ENCODE assay signal across 11 mouse cellular contexts in the genomic region with DNA sequence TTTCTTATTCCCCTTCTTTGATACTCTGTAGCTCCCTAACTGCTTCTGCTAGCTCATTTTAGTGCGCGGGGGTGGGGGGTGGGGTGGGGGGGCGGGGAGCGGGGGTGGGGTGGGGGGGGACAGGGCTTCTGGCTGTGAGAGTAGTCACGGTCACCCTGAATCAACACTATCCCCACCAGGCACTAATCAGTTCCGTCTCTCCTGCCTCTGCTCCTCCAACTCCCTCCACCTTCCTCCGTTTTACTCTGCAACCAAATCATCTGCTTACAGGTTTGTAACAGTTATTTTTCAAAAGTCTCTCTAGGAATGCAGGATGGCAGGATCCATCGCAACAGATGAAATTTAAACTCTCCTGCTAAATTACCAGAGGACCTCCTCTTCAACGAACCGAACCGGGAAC.
DNase-seq lines count a peak whose midpoint lies in the region; ATAC-seq and TF ChIP-seq lines count a peak whose summit lies in the region.
"Had no signal": no experiment of that assay in that cellular context is flagged by ENCODE, and none has a peak within 500 bp of the region (broad histone marks: within the 10 kb centered on the region; RNA-seq: fewer than 3 reads in every experiment).

No protein-coding gene starts in this region.

- no peaks in the 10 kb centered on the region for H3K36me3 ChIP-seq in heart, embryonic 13.5 days
- no peaks in the 10 kb centered on the region for H3K36me3 ChIP-seq in midbrain, embryonic 12.5 days
- no peaks in the 10 kb centered on the region for H3K36me3 ChIP-seq in midbrain, embryonic 13.5 days
- no peaks in the 10 kb centered on the region for H3K36me3 ChIP-seq in intestine, postnatal 0 days (ENCODE audit: control insufficient read depth, insufficient read depth)
- H3K36me3 ChIP-seq in stomach, embryonic 14.5 days (ENCODE audit: control insufficient read depth, insufficient read depth, low read length) = no peaks in the 10 kb centered on the region

- H3K4me2 ChIP-seq in heart, embryonic 13.5 days = peak overlapping the region; percentile 71
- H3K4me2 ChIP-seq in midbrain, embryonic 12.5 days (replicated peaks) = peak overlapping the region; percentile 6; the same call in 1 of the 2 replicates
- no peak overlapping the region for H3K4me2 ChIP-seq in midbrain, embryonic 13.5 days (replicated peaks)
- H3K4me2 ChIP-seq in intestine, postnatal 0 days (replicated peaks; ENCODE audit: low read depth) = peak overlapping the region; percentile 51
- peak overlapping the region; percentile 34 for H3K4me2 ChIP-seq in stomach, embryonic 14.5 days (replicated peaks; ENCODE audit: low read depth, low read length)

- WGBS in heart, embryonic 13.5 days = 4% methylated on average over 11 of the region's 11 CpGs
- WGBS in midbrain, embryonic 12.5 days = 27% methylated on average over 11 of the region's 11 CpGs
- WGBS in midbrain, embryonic 13.5 days = 30% methylated on average over 11 of the region's 11 CpGs
- WGBS in intestine, postnatal 0 days = 12% methylated on average over 11 of the region's 11 CpGs
- 9% methylated on average over 11 of the region's 11 CpGs for WGBS in stomach, embryonic 14.5 days

- H3K4me3 ChIP-seq in heart, embryonic 13.5 days = peak overlapping the region; percentile 39
- no peak overlapping the region for H3K4me3 ChIP-seq in midbrain, embryonic 12.5 days
- H3K4me3 ChIP-seq in midbrain, embryonic 13.5 days (replicated peaks) = no peak overlapping the region
- no peak overlapping the region for H3K4me3 ChIP-seq in intestine, postnatal 0 days (ENCODE audit: low read depth, low read length)
- H3K4me3 ChIP-seq in stomach, embryonic 14.5 days (ENCODE audit: low read depth, low read length) = no peak overlapping the region
- H3K4me3 ChIP-seq: layer of hippocampus, adult 2 months had no signal

- no peak overlapping the region for H3K27ac ChIP-seq in heart, embryonic 13.5 days (replicated peaks)
- no peak overlapping the region for H3K27ac ChIP-seq in midbrain, embryonic 12.5 days (replicated peaks)
- no peak overlapping the region for H3K27ac ChIP-seq in midbrain, embryonic 13.5 days
- no peak overlapping the region for H3K27ac ChIP-seq in intestine, postnatal 0 days (ENCODE audit: low read depth, low read length)
- no peak overlapping the region for H3K27ac ChIP-seq in stomach, embryonic 14.5 days (ENCODE audit: low read length)
- H3K27ac ChIP-seq: layer of hippocampus, adult 2 months had no signal

- peaks cover 7% of the 10 kb centered on the region for H3K4me1 ChIP-seq in heart, embryonic 13.5 days
- H3K4me1 ChIP-seq in midbrain, embryonic 12.5 days = no peaks in the 10 kb centered on the region
- H3K4me1 ChIP-seq in midbrain, embryonic 13.5 days (replicated peaks) = no peaks in the 10 kb centered on the region
- no peaks in the 10 kb centered on the region for H3K4me1 ChIP-seq in intestine, postnatal 0 days (replicated peaks; ENCODE audit: control insufficient read depth, insufficient read depth, low read length)
- no peaks in the 10 kb centered on the region for H3K4me1 ChIP-seq in stomach, embryonic 14.5 days (ENCODE audit: control insufficient read depth, insufficient read depth, low read length)

- ATAC-seq in heart, embryonic 13.5 days (ENCODE audit: extremely low read depth, insufficient number of reproducible peaks, low FRiP score, low TSS enrichment) = no peak
- no peak for ATAC-seq in midbrain, embryonic 12.5 days (ENCODE audit: low FRiP score, low read depth)
- no peak for ATAC-seq in midbrain, embryonic 13.5 days
- no peak for ATAC-seq in intestine, postnatal 0 days
- ATAC-seq in stomach, embryonic 14.5 days (ENCODE audit: insufficient number of reproducible peaks, insufficient read depth, low FRiP score, low read depth) = 0 out of 2 replicates have a peak, but pooled peaks have one; percentile 53

- TF ChIP-seq CTCF in intestine, postnatal 0 days (IDR thresholded peaks at IDR 0.05; ENCODE audit: low read depth) = no peak

- no peak for DNase-seq in heart, postnatal 10 days
- DNase-seq in urinary bladder, adult 2 months (ENCODE audit: low spot score) = no peak
- DNase-seq in cerebellum, adult 18-20 months = no peak
- DNase-seq: right cerebral cortex, postnatal 25 days; thymus, postnatal 25 days had no signal

- peak overlapping the region; percentile 64 for H3K9ac ChIP-seq in heart, embryonic 13.5 days
- H3K9ac ChIP-seq in midbrain, embryonic 12.5 days (replicated peaks) = no peak overlapping the region
- H3K9ac ChIP-seq in midbrain, embryonic 13.5 days (replicated peaks) = no peak overlapping the region
- no peak overlapping the region for H3K9ac ChIP-seq in intestine, postnatal 0 days (ENCODE audit: low read depth, low read length)
- H3K9ac ChIP-seq in stomach, embryonic 14.5 days (replicated peaks; ENCODE audit: low read depth, low read length) = no peak overlapping the region

- intact Hi-C loops in heart, postnatal 10 days (cut with DNase I) = no loop called here

- H3K27me3 ChIP-seq in heart, embryonic 13.5 days (replicated peaks) = no peaks in the 10 kb centered on the region
- H3K27me3 ChIP-seq in midbrain, embryonic 12.5 days = no peaks in the 10 kb centered on the region
- no peaks in the 10 kb centered on the region for H3K27me3 ChIP-seq in midbrain, embryonic 13.5 days
- no peaks in the 10 kb centered on the region for H3K27me3 ChIP-seq in intestine, postnatal 0 days (replicated peaks; ENCODE audit: control insufficient read depth, insufficient read depth, low read length)
- H3K27me3 ChIP-seq in stomach, embryonic 14.5 days (ENCODE audit: control insufficient read depth, insufficient read depth, low read length) = no peaks in the 10 kb centered on the region

- H3K9me3 ChIP-seq in heart, embryonic 13.5 days = 0 out of 2 replicates have a peak, but pooled peaks cover 3% of the 10 kb centered on the region
- H3K9me3 ChIP-seq in midbrain, embryonic 12.5 days = no peaks in the 10 kb centered on the region
- H3K9me3 ChIP-seq in midbrain, embryonic 13.5 days = no peaks in the 10 kb centered on the region
- no peaks in the 10 kb centered on the region for H3K9me3 ChIP-seq in intestine, postnatal 0 days (ENCODE audit: control insufficient read depth)
- no peaks in the 10 kb centered on the region for H3K9me3 ChIP-seq in stomach, embryonic 14.5 days (ENCODE audit: control insufficient read depth, low read depth, low read length)
